Mouse (Mus musculus): Measurements from ENCODE around the gene Sorcs2.
"Not testable (repeated sequence)": the region's sequence is repeated elsewhere in the genome, so short reads cannot be mapped to it uniquely, and the experiment has no call there.

The Sorcs2 gene

DNA sequence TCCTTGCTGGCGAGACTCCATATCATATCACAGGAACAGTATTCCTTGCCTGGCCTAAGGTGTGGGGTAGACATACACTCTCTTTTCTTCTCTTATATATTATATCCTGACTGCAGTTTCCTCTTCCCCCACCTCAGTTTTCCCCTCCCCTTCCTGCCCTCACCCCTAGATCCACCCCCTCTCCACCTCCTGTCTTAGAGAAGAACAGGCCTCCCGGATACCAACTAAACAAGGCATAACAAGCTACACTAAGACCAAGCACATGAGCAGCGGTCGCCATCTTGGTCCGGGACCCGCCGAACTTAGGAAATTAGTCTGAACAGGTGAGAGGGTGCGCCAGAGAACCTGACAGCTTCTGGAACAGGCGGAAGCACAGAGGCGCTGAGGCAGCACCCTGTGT is 160.4 kb downstream of the Sorcs2 start:
- not testable (repeated sequence) for DNase-seq (ENCODE audit: extremely low spot score, low read depth, low spot score)

DNA sequence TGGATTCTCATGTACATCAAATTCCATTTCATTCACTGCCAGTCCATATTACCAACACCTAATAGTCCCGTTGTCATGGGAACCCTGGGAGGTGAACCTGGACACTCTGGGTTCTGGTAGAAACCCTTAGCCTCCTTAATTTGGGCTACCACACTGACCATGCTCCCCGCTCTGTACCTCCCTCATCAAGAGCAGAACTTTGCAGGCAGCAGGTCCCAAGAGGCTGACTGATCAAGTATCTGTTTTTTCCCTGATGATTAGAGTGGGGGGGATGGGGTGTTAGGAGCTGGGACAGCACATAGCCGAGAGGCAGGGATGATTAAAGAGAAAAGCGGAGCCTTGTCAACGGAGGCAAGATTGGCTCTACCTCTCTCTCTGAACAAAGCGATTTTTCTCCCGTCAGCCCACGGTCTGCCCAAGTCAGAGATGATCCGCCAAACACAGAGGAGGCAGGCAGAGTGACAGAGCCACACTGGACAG is 167.6 kb downstream of the Sorcs2 start:
- DNase-seq (ENCODE audit: extremely low spot score, low read depth, low spot score): no peak

DNA sequence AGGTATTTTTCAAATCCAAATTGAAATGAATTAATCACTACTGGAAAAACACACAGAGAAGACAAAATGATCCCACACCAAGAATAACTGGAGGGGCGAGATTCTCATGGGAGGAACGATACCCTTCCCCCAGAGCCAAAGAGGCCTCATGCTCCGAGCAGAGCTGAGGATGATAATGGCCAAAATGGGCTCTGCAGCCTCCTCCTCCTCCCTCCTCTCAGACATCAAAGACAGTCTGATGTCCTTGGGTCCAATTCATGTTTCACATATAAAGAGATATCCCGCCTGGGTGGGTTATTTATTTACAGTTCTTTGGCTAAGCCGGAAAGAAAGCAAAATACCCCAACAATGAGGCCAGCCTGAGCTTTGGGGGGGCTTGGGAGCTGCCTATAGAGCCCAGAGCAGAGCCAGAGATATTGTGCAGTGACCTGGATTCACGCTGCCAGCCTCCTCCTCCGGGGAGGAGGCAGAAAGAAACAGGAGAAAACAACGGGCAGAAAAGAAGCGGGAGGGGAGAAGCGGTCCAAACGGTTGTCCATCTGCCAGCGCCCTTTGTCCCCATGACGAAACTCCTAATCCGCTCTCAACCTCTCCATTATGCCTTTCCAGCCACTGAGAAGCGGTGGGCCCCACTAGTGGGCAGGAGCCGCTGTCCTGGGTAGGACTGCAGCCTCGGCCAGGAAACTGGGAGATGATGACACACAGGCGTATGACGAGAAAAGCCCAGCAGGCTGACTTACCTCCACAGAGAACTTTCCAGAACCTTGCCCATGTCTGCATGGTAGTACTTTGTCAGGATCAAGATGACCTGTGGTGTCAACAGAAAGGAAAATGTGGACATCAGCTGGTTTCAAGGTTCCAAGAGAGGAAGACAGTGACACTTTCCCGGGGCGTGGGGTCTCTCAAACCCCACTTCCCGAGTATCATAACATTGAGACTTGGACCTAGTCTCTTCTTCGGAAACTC is 169.3 kb downstream of the Sorcs2 start:
- no peak for DNase-seq (ENCODE audit: extremely low spot score, low read depth, low spot score)

DNA sequence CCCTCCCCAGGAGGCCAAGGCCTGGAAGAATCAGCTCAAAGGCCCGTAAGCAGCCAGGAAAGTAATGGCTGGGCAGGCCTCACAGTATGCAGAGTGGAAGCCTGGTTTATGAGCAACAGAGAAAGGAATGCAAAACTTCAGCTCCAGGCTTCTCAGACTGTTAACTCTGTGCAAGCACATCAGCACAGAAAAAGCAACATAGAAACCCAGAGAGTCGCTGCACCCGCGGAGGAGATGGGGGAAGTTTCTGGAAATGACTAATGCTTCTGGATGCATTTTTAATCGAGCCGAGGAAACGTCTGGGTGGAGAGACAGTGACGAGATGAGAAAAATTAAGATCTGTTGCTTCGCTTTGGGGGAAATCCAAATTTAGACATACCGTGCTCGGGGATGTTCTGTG is 171.6 kb downstream of the Sorcs2 start:
- no peak for DNase-seq (ENCODE audit: extremely low spot score, low read depth, low spot score)

DNA sequence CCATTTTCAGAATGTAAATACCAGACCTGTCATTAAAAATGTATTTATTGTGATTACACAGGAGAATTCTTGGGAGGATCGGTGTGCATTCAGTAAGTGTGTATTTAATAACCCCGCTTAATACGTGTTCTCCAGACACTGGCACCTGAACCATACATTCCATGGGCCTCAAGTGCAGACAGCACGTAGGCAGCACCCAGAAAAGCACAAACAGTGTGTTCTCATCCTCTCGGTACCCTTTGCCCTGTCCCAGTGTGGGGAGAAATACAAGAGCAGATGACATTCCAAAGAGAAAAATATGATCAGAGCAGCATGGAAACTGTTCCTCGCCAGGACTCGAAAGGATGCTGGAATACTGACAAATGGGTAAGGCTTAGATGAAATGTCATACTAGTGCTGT is 172.1 kb downstream of the Sorcs2 start:
- no peak for DNase-seq (ENCODE audit: extremely low spot score, low read depth, low spot score)

DNA sequence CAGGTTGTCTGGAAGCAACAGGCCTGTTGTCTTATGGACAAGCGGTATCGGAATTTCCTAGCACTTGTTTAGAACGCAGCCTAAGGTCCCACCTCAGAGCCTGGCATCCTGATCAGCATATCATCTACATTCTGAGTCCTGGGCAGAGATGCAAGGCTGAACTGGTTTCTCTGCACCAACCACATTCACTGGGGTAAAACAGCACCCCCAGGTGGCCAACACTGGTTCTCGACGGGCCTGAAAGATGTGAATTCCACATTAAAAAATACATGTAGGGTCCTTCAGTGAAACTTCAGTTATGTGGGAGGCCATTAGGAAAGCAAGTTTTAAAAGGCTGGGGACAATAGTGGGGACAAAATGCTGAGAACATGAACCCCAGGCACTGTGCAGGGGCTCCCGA is 174.2 kb downstream of the Sorcs2 start:
- no peak for DNase-seq (ENCODE audit: extremely low spot score, low read depth, low spot score)

DNA sequence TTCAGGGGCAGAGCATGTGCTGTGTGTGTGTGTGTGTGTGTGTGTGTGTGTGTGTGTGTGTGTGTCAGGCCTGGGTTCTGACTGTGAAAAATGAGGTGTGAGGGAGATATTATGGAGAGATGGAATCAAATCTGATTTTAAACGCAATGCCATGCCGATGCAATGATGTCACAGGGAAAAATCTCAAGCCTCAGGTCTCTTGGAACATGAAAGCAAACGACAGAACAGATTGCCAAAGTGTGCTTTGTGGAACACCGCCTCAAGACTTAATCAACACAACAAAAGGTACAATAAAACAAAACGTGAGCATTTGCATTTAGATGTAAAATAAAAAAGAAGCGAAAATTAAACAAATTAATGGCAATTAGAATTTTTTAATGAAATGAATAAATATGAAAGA is 177.3 kb downstream of the Sorcs2 start:
- DNase-seq (ENCODE audit: extremely low spot score, low read depth, low spot score): no peak

DNA sequence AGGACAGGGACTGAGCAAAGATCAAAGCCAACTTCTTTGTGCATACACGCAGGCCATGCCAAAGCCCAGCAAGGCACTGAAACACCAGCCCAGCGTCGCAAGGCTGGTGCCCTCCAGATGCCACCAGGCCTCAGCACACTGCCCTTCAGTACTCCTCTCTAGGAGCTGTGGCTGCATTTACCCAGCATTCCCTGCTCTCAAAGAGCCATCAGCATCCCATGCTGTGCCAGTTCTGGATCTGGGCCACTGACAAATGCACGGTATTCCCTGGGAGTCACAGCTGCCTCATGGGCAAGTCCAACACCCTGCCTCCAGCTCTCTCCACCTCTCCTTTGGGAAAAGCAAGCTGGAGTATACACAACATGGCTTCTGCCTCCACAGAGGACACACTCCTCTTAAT is 177.8 kb downstream of the Sorcs2 start:
- no peak for DNase-seq (ENCODE audit: extremely low spot score, low read depth, low spot score)

DNA sequence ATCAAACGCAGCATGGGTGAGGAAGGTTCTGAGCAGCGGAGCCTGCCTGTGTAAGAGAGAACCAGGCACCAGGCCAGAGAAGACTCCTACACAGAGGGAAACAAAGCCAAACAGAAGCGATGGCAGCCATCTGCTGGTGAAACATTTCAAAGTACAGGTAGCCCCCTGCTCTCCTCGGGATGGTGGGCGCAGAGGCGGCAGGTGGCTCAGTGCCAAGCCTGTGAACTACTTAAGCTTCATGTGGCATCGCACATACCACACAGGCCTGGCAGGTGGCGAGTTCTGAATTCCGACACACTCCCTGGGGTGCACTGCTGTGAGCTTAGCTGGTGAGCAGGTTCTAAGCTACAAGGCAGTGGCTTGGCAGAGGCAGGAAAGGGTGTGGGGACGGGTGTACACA is 184.6 kb downstream of the Sorcs2 start:
- DNase-seq (ENCODE audit: extremely low spot score, low read depth, low spot score): no peak

DNA sequence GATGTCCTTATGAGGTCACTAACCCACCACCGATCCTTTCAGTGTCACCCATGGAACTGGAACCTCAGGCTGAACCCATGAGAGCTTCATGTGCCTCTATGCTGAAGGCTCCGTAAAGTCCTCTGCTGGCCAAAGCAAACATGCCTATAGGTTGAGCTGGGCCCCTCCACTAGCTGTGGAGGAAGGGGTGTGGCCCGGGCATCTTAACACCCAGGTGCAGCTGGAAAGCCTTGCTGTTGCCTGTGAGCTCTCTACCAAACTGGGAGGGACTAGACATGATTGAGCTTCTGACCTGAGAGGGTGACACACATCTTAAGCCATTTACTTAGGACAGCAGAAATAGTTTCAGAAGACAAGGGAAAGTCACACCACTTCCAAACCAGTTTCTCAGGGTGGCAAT is 189.1 kb downstream of the Sorcs2 start:
- DNase-seq (ENCODE audit: extremely low spot score, low read depth, low spot score): no peak

DNA sequence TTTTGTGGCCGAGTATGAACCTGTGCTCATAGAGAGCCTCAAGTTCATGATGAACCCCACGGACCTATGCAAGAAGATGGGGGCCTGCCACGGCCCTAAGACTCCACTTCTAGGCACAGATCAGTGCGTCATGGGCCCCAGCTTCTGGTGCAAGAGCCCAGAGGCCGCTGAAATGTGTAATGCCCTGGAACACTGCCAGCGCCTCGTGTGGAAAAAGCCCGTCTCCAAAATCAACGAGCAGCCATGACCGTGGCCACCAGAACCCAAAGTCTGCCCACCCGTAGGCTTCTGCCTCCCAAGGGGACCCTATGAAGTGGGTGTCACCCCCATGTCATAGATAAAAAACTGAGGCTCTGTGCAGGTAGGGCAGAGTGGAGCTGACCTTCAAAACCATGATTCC is 192.5 kb downstream of the Sorcs2 start:
- no peak for DNase-seq (ENCODE audit: extremely low spot score, low read depth, low spot score)

DNA sequence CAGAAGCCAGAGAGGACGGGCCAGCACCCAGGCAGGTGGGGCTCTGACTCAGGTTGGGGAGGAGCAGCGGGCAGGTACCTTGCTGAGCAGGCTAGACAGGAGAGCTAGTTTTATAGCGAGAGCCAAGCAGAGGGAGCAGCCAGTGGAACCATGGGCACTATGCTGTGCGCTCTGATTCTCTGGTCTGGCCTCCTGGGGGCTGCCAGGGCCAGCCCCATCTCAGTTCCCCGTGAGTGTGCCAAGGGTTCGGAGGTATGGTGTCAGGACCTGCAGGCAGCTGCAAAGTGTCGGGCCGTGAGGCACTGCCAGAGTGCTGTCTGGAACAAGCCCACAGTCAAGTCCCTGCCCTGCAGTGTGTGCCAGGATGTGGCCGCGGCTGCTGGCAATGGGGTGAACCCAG is 194.0 kb downstream of the Sorcs2 start, which contains the start of gene Psapl1:
Psapl1 (plus strand) TSS at position 106 of the 400 bp plus-strand sequence.
- no peak for DNase-seq (ENCODE audit: extremely low spot score, low read depth, low spot score)

DNA sequence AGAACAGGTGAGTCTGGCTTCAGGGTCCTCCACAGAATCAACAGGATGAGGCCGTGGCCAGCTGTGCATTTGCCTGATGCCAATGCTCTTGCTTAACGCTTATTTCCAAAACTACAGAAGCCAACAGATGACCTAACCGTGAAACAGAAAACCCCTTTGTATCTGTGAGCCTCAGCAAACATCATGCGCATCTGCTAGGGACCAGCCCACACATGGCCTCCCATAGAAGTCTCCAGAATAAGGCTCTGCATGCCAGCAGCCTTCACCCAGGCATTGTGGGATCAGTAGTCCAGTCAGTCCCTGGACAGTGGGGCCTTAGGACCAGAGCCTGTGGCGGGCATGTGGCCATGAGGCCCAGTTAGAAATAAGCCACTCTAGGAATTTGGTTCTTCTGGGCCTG is 194.5 kb downstream of the Sorcs2 start:
- DNase-seq (ENCODE audit: extremely low spot score, low read depth, low spot score): no peak

DNA sequence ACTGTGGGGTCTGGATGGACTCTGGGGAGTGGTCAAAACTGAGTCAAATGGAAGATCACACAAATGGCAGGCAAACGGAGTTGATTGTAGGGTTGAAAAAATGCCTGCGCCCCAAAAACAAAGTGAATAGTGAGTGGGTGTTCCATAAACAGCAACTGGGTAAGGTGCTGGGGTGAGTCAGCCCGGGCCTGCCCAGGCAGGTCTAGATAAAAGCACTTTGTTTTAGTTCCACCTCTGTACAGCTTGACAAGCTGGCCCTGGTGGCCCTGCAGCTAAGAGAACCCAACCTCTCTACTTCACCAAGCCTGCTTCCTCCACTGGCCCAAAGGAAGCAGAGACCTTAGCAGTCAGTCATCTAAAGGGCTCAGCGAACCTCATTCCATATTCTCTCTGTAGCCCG is 195.2 kb downstream of the Sorcs2 start:
- no peak for DNase-seq (ENCODE audit: extremely low spot score, low read depth, low spot score)

DNA sequence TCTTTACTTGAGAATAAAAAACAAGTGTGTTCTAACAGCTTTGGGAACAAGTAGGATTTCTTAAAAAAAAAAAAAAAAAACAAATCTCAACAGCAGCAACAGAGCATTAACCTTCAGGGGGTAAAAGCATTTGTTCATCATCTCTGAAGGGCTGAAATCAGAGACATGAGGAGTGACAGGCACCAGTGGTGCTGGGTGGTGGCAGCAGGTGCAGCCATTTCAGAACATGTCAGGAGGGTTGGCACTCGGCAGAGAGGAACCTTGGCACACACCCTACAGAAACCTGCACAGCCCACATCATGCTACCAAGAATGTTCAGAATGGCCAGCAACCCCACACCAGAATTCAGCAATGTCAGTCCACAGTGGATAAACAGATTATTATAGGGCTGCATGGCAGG is 198.4 kb downstream of the Sorcs2 start:
- no peak for DNase-seq (ENCODE audit: extremely low spot score, low read depth, low spot score)

DNA sequence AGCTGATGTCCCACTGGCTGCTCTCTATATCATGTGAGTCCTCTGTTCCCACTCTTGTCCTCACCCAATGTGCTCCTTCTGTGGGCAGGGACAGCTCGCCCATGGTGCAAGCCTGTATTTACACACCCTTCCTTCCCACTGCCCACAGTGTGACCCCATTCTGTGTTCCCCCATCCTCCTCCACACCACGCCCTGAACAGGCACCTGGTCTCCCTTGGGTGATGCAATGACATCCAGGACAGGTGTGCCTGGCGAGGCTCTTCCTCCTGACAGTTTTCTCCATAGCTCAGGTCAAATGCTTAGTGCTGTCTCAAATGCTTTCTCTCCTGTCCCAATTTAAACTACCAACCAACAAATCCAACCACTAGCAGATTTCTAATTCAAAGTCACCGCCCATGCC is 202.5 kb downstream of the Sorcs2 start:
- no peak for DNase-seq (ENCODE audit: extremely low spot score, low read depth, low spot score)

DNA sequence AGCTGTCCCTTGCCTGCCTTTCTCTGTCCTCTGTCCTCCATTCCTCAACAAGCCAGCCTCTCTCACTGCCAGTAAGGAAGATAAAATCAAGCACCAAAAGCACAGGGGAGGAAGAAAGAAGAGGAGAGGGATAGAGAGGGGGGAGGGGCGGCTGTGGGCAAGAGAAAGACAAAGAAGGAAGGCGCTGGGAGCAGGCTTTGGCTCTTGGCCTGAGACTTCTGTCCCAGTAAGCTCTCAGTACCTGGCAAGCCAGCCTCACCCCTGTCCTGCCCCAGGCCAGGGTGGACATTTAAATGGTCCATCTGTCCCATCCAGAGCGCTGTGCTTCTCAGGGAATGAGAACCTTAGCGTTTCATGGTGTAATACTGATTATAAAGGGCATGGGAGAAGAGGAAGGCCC is 203.3 kb downstream of the Sorcs2 start:
- DNase-seq (ENCODE audit: extremely low spot score, low read depth, low spot score): no peak

DNA sequence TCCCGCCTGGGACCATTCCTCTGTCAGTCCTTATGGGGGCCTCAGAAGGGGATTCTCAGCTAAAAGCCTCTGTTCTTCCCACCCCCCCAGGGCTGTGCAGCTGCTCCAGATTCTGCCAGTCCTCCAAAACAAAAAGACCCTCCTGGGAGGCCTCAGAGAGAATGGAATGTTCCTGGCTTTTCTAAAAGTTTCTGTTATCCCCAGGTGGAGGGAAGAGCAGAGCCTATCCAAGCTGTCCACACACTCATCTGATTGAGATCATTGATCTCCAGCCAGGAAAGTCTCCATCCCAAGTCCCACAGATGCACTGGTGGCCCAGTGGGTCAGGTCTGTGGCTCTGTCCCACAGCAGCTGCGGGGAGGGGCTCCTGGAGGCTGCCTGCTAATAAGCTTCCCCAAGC is 205.3 kb downstream of the Sorcs2 start:
- no peak for DNase-seq (ENCODE audit: extremely low spot score, low read depth, low spot score)

DNA sequence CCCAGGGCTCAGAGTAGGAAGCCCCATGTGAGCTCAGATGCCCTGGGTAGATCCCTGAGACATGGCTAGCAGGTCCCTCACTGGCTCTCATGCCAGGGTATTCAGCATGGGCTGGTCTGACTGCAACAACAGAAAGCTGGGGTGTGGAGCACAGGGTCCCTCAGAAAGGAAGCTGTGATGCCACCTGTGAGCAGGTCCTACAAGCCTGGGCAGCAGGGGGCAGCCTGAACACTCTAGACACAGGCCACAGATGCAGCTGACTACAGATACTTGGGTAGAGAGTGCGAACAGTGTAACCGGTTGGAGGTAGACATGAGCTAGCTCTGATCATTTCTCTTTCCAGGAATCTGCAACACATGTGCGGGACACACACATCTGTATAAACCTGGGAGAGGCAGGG is 206.1 kb downstream of the Sorcs2 start:
- no peak for DNase-seq (ENCODE audit: extremely low spot score, low read depth, low spot score)

DNA sequence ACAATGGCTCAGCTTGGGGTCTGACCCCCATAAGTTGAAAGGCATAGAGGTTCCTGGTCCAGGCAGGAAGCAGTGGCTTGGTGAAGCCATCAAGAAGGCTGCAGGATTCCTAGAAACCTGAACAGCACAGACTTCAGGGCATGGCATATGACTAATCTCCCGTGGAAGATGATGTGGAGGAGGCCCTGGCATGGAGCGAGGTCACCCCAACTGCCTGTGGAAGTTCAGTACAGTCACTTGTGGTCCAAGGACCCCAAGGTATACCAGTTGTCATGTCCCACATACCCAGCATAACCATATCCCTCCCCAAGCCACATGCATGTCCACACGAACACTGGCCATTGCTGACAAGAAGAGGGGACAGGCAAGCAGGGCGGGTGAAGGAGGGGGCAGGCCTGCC is 206.7 kb downstream of the Sorcs2 start:
- no peak for DNase-seq (ENCODE audit: extremely low spot score, low read depth, low spot score)

DNA sequence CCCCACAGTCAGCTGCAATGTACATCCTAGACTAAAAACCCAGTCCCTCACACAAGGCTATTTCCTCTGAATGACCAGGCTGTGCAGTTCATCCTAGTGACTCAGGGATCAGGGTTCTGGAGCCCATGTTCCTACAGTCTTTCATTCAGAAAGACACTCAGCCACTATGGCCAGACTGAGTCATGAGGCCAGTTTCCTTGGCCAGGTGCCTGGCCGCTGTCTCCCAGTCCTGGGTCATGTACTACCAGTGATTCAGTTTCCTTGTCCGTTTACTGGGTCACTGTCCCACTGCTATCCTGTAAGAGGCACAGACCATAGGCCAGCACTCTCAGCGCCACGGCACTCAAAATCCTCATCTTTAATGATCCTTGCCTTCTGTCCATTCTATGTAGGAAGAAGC is 209.6 kb downstream of the Sorcs2 start:
- no peak for DNase-seq (ENCODE audit: extremely low spot score, low read depth, low spot score)

DNA sequence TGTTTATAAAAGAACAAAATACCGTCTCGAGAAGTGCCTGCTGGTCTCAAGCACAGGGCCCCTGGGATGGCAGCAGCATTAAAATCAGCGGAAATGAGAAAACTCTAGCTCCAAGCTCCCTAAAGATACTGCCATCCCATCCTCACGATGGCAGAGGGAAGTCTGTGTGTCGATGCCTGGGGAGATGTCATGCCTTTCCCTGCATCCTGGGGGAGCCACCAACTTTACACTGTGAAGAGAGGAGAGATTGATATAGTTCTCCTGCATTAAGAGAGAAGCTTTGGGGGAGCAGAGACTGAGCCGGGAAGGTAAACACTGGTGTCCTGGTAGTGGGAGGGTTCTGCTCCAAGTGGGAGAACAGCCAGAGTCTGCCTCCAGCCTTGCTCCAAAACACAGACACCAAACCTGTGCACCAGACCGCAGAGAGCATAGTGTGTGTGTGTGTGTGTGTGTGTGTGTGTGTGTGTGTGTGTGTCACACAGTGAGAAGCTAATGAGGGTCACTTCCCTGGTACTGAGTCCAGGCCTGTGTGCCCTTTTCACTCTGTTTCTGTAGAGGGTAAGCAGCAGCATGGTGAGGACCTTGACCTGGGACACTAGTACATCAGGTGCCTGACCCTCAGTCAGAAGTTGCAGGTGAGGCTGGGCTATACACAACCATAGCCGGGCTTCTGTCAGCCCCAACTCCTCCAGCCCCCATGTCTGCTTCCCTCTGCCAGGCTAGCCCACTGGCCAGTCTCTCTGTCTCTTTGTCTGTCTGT is 211.5 kb downstream of the Sorcs2 start:
- no peak for DNase-seq (ENCODE audit: extremely low spot score, low read depth, low spot score)

Data from hindlimb bud, embryonic 11.5 days (tissue).